Mouse (Mus musculus): ENCODE measurements at regions not wholly inside any gene's neighbourhood (a gene's known extent, or its start where the extent isn't known, plus 50 kb on each side); places are given as distances from the start of the nearest gene placed in this dataset.

DNA sequence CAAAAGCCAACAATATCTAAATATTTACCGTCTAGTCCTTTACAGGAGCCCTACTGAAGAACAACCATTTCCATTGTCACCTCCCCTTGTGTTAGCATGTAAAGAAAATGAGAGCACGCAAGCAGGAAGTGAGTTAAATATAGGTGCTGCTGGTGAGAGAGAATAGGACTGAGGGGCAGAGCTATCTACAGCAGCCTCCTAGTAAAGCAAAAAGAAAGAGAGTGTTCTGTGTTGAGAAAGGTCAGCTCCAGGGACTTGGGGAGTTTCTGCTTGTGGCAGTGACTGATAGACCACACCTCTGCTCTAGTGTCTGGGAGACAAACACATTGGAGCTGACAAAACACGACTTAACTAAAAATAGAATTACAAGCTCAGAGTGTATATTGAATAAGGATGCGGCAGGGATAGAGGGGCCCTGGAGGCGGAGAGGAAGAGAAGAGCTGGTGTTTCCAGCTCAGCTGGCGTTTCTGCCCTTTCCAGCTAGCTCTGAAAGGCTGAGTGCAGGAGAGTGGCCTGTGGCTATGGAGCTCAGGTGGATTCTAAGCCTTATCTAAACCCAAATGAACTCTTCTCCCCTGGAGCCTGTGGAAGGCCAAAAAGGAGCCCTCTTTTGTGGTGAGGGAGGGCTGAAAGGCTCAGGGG, 752.4 kb downstream of the Utrn start:
- Histone ChIP-seq H3K4me3 (replicated peaks) (no peak overlapping the region), H3K27me3 (no peaks in the 10 kb centered on the region), H3K27ac (no peak overlapping the region), H3K9me3 (no peaks in the 10 kb centered on the region), H3K4me1 (no peaks in the 10 kb centered on the region), H3K36me3 (replicated peaks) (no peaks in the 10 kb centered on the region), H3K9ac (no peak overlapping the region), H3K4me2 (no peak overlapping the region)
- ATAC-seq (ENCODE audit: low FRiP score), result no peak
- 61% methylated on average over 6 of the region's 6 CpGs for WGBS

DNA sequence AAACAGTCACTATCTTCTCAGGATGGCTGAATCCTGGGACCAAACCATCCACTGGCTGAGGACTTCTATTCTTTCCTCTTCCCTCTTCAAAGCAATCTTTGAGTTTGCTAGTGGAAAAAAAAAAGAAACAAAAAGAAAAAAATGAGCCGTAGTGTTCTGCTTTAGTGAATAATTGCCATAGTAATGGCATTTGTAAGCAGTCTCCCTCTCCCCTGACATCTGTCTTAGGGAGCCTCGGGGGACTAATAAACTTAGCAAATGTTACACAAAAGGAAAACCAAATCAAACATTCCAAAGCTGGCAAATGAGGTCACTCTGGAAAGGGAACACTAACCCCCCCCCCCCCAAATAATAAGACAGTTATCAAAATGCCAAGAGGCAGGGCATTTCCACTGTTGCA, 744.9 kb downstream of the Utrn start:
- Histone ChIP-seq H3K4me2 (no peak overlapping the region), H3K4me3 (replicated peaks) (no peak overlapping the region), H3K27me3 (no peaks in the 10 kb centered on the region), H3K9ac (no peak overlapping the region), H3K9me3 (no peaks in the 10 kb centered on the region), H3K27ac (no peak overlapping the region), H3K4me1 (no peaks in the 10 kb centered on the region), H3K36me3 (replicated peaks) (no peaks in the 10 kb centered on the region)
- WGBS, result 58% methylated on average over 2 of the region's 2 CpGs
- ATAC-seq (ENCODE audit: low FRiP score), result no peak

DNA sequence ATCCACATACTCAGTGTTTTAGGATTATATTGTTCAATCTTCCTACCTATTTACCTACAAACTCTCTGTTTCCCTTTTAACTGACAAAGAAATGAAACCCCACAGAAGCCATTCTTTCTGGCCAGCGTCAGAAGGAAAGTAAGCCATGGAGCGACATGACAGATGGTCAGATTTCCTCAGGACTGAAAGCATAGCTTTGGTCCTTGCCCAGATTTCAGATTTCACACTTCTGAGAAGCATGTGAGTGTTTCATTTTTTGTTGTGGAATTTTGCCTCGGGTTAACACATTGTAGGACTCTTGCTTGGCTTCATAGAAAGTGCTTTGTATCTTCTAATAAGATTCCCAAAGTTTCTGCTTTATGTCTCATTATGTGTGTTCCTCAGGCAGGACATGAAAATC, 739.7 kb downstream of the Utrn start:
- H3K27me3 ChIP-seq, result no peaks in the 10 kb centered on the region
- H3K4me1 ChIP-seq, result no peaks in the 10 kb centered on the region
- H3K27ac ChIP-seq, result no peak overlapping the region
- H3K4me3 ChIP-seq (replicated peaks), result no peak overlapping the region
- H3K36me3 ChIP-seq (replicated peaks), result no peaks in the 10 kb centered on the region
- no peak for ATAC-seq (ENCODE audit: low FRiP score)
- H3K4me2 ChIP-seq, result no peak overlapping the region
- H3K9ac ChIP-seq, result no peak overlapping the region
- 72% methylated on average over 3 of the region's 3 CpGs for WGBS
- H3K9me3 ChIP-seq, result no peaks in the 10 kb centered on the region

DNA sequence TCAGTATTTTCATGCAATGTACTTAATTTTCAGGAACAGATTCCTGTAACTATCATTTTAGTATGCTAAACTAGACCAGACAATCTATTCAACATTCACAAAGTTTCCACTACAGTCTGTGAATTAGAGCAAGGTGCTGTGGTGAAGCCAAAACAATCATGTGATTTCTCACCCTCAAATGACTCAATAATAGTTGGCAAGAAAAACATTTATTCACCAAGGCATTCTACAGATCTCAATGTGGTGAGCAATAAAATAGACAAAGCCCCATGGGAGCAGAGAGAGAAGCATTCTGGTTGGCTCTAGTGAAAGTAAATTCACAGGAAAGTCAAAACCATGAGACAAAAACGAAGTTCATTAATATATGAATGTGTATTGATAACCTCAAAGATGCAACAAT, 724.5 kb downstream of the Utrn start:
- no peaks in the 10 kb centered on the region for H3K27me3 ChIP-seq
- no peak for ATAC-seq (ENCODE audit: low FRiP score)
- H3K9me3 ChIP-seq, result no peaks in the 10 kb centered on the region
- no peaks in the 10 kb centered on the region for H3K4me1 ChIP-seq
- no peak overlapping the region for H3K4me3 ChIP-seq (replicated peaks)
- H3K9ac ChIP-seq, result no peak overlapping the region
- H3K27ac ChIP-seq, result no peak overlapping the region
- WGBS, result 60% methylated on average over 1 of the region's 1 CpGs
- no peaks in the 10 kb centered on the region for H3K36me3 ChIP-seq (replicated peaks)
- H3K4me2 ChIP-seq, result no peak overlapping the region

DNA sequence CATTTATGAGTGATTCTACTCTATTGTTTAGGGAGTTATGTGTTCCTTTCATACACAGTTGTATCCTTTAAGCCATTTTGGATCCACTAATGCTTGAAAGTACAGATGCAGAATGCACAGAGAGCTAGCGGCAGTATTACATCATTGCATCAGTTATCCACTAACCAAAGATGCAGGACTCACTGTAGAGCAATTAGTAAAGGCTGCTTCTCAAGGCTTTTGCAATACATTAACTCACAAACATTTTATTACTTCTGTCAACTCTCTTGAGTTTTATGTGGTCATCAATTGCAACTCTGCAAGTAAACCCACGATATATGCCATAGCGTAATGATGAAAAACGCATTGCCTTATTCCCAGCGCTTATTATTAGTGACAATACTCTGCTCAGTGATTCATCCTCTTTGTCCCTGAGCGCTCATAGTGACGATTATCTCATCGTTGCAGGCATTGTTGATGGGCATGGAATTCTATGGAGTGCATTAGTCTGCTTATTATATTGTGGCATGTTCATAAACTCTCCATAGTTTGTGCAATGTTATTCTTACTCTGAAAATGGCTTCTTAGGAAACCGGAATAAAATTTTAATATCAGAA, 722.1 kb downstream of the Utrn start:
- Histone ChIP-seq H3K9me3 (no peaks in the 10 kb centered on the region), H3K4me3 (replicated peaks) (no peak overlapping the region), H3K27me3 (no peaks in the 10 kb centered on the region), H3K9ac (no peak overlapping the region), H3K4me1 (no peaks in the 10 kb centered on the region), H3K36me3 (replicated peaks) (no peaks in the 10 kb centered on the region), H3K4me2 (no peak overlapping the region), H3K27ac (no peak overlapping the region)
- ATAC-seq (ENCODE audit: low FRiP score), result no peak
- WGBS, result 92% methylated on average over 9 of the region's 9 CpGs

DNA sequence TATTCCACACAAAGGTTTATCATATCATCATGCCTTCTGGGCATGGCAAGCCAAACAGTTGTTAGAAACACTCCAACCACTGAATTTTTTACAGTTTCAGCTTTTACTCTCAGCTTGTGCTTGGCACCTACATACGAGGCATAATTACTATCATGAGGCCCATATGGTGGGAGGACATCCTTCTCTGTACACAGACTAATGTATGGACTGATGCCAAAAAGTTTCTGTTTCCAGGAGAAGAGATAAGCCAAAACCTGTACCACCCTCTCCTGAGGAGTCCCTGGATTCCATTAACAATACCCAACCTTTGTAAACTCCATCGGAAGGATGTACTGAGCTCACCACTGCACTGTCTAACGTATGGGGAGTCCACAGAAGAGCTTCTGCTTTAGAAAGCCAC, 698.9 kb downstream of the Utrn start:
- Histone ChIP-seq H3K27me3 (no peaks in the 10 kb centered on the region), H3K36me3 (replicated peaks) (no peaks in the 10 kb centered on the region), H3K4me2 (no peak overlapping the region), H3K9ac (no peak overlapping the region), H3K9me3 (no peaks in the 10 kb centered on the region), H3K27ac (no peak overlapping the region), H3K4me3 (replicated peaks) (no peak overlapping the region), H3K4me1 (no peaks in the 10 kb centered on the region)
- WGBS, result 89% methylated on average over 3 of the region's 3 CpGs
- ATAC-seq (ENCODE audit: low FRiP score), result no peak

DNA sequence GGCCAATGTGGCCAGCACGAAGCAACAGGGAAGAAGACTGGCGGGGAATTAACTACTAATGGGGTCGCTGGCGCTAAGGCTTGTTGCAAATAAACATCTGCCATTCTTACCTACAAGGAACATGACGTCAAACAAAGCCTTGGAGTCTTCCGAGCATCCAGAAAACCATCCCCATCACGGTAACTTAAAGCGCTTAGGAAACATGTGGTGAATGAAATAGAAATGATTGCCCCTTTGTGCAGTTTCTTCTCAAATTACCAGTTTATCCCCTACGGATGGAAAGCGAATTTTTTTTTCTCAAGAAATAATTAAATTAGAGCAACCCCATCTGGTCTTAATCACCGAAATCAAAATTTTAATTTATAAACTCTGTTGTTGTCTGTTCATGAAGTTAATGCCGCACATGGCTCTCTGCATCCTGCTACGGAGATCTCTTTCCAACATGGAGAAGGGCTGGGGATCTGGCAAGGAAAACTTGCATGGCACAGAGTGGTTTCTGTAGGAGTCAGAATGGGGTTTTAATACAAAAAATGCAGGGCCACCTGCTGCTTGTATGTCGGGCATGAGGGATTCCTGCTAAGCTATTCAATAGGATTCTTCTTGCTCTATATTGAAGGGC, 694.9 kb downstream of the Utrn start:
- H3K9ac ChIP-seq, result no peak overlapping the region
- no peaks in the 10 kb centered on the region for H3K27me3 ChIP-seq
- H3K36me3 ChIP-seq (replicated peaks), result no peaks in the 10 kb centered on the region
- WGBS, result 74% methylated on average over 14 of the region's 14 CpGs
- no peaks in the 10 kb centered on the region for H3K9me3 ChIP-seq
- no peaks in the 10 kb centered on the region for H3K4me1 ChIP-seq
- H3K4me3 ChIP-seq (replicated peaks), result no peak overlapping the region
- H3K4me2 ChIP-seq, result no peak overlapping the region
- no peak; the same call in 1 of the 2 replicates for ATAC-seq (ENCODE audit: low FRiP score)
- no peak overlapping the region for H3K27ac ChIP-seq

DNA sequence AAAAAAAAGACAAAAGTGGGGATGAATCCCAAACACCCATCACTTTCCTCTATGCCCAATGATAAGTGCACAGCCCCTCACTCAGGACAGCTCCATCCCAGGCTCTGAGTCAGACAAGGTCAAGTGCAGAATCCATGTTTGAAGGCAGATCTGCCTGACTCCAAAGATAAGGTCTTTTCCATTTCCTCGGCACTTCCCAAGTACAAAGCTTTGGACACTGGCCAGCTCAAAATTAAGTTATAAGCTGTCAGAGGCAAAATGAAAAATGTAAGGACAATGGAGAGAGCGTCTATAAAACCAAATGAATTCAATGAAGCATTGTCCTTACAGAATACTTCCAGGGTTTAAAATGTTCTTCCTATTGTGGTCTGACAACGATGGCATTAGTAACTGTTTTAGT, 694.0 kb downstream of the Utrn start:
- Histone ChIP-seq H3K27me3 (no peaks in the 10 kb centered on the region), H3K4me2 (no peak overlapping the region), H3K9ac (no peak overlapping the region), H3K4me1 (no peaks in the 10 kb centered on the region), H3K36me3 (replicated peaks) (no peaks in the 10 kb centered on the region), H3K27ac (no peak overlapping the region), H3K9me3 (no peaks in the 10 kb centered on the region), H3K4me3 (replicated peaks) (no peak overlapping the region)
- no peak for ATAC-seq (ENCODE audit: low FRiP score)
- 87% methylated on average over 3 of the region's 3 CpGs for WGBS

DNA sequence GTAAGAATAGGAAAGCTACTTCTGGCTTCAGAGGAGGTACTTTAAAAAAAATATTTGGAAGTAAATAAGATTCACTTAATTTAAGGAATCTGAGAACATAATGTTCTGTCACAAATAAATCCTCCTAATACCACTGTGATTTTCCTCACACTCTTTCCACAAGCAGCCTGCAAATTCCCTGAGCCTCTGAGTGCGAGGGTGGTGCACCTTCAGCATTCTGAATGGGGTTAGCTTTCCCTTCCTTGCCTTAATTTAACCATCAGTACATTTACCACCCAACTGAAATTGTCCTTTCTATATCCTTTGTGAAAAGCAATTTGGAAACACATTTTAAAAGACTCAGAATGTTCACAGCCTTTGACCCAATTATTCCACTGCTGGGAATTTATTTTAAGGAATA, 691.7 kb downstream of the Utrn start:
- Histone ChIP-seq H3K9me3 (no peaks in the 10 kb centered on the region), H3K36me3 (replicated peaks) (no peaks in the 10 kb centered on the region), H3K4me1 (no peaks in the 10 kb centered on the region), H3K4me3 (replicated peaks) (no peak overlapping the region), H3K27me3 (no peaks in the 10 kb centered on the region), H3K9ac (no peak overlapping the region), H3K27ac (no peak overlapping the region), H3K4me2 (no peak overlapping the region)
- no peak for ATAC-seq (ENCODE audit: low FRiP score)
- WGBS, result 72% methylated on average over 1 of the region's 1 CpGs

DNA sequence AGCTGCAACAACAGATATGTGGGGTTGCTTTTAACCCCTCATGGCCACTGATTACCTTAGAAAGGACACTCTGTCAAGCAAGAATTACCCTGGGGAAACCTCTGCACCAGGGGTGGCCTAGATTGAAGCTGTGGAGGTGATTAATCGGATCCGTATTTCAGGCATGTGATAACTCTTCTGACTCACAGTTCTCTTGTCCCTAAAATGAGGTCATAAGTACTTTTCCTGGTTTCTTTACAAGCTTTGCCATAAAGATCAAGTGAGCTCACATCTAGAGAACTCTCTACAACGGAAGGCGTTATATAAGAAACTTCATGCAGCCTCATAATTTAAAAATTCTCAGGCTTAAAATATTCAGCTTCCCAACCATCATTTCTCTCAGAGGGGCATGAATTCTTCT, 688.2 kb downstream of the Utrn start:
- H3K27me3 ChIP-seq, result no peaks in the 10 kb centered on the region
- no peak overlapping the region for H3K9ac ChIP-seq
- H3K4me1 ChIP-seq, result no peaks in the 10 kb centered on the region
- H3K9me3 ChIP-seq, result no peaks in the 10 kb centered on the region
- no peak overlapping the region for H3K4me3 ChIP-seq (replicated peaks)
- H3K4me2 ChIP-seq, result no peak overlapping the region
- no peak for ATAC-seq (ENCODE audit: low FRiP score)
- H3K36me3 ChIP-seq (replicated peaks), result no peaks in the 10 kb centered on the region
- WGBS, result 83% methylated on average over 4 of the region's 4 CpGs
- no peak overlapping the region for H3K27ac ChIP-seq

DNA sequence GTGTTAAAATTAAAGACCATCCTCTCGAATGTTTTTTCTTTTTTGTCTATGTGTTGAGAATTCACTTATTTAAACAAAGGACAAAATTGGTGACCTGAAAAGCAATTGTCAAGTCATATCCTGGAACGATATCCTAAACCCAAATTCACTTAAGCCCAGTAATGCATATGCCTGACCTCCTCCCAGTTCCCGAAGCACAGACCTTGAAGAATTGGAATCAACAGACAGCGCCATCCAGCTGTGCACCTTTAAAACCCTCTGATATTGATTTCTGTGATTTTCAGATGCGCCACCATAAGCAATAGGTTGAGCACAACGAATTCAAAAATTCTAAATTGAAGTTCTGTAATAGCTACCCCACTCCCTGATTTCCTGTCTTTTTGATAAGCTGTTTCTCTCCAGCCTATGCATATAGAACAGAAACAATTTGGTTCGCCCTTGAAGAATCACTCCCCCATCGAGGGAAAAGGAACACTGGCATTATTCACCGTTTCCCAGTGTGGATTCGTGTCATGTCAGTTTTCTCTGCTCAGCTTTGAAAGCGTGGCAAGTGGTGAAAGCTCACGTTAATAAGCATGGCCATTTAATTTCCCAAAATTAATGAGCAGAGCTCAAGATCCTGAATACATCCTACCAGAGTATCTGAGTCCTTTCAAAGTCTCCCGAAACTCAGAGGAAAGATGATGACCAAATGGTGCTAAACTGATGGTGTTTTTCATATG, 682.1 kb downstream of the Utrn start:
- H3K9me3 ChIP-seq, result no peaks in the 10 kb centered on the region
- H3K4me2 ChIP-seq, result no peak overlapping the region
- H3K27me3 ChIP-seq, result no peaks in the 10 kb centered on the region
- WGBS, result 62% methylated on average over 13 of the region's 13 CpGs
- no peak for ATAC-seq (ENCODE audit: low FRiP score)
- H3K9ac ChIP-seq, result no peak overlapping the region
- H3K36me3 ChIP-seq (replicated peaks), result no peaks in the 10 kb centered on the region
- H3K4me3 ChIP-seq (replicated peaks), result no peak overlapping the region
- H3K4me1 ChIP-seq, result no peaks in the 10 kb centered on the region
- H3K27ac ChIP-seq, result no peak overlapping the region

DNA sequence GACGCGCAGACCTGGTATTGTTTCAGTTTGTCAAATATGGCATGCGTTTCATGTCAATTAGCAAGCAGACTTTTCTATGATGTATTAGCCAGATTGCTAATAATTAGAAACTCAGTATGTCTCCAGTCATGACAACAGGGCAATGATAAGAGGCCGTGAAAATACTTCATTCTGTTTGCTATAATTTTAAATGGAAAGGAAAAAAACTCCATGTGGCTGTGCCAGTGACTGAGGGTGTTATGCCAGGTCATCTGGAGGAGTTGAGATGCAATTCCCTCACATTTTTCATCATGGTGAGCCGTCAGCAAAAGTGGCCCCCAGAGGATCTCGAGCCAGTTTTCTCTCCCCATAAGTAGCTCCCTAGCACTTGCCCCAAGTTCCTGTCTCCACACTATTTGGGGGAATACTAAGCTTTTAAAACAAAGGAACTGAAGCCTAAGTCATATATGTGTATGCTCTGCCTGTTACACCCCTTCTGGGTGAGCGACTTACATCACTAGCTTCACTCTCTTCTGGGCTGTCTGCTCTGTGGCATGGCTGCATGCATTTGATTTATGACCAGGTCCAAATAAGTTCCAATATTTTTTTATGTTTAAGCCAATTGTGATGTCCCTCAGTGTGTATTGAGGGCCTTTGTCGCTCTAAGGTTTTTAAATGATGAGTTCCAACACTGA, 681.4 kb downstream of the Utrn start:
- Histone ChIP-seq H3K4me2 (no peak overlapping the region), H3K9me3 (no peaks in the 10 kb centered on the region), H3K4me3 (replicated peaks) (no peak overlapping the region), H3K27ac (no peak overlapping the region), H3K36me3 (replicated peaks) (no peaks in the 10 kb centered on the region), H3K9ac (no peak overlapping the region), H3K27me3 (no peaks in the 10 kb centered on the region), H3K4me1 (no peaks in the 10 kb centered on the region)
- no peak for ATAC-seq (ENCODE audit: low FRiP score)
- WGBS, result 77% methylated on average over 8 of the region's 8 CpGs
